Mouse (Mus musculus) bone marrow macrophage, adult 2 months (primary cell): ENCODE measurements around the gene Dnal4. TPM values are rescaled to one million over a fixed set of nuclear protein-coding genes. Genes with fewer than 3 reads are reported as not detected.

ENCODE experiments used
- H3K27ac ChIP-seq: 2 replicates; pipeline ENCODE4 v1.5.1; 2012; ENCODE audit warnings: low read depth, low read length; ENCODE audit not compliant: insufficient read depth
- H3K4me1 ChIP-seq: 2 replicates; pipeline ENCODE4 v1.6.1; 2012; ENCODE audit warnings: low read length; ENCODE audit not compliant: control insufficient read depth, insufficient read depth
- H3K4me3 ChIP-seq: 2 replicates; pipeline ENCODE4 v1.5.1; 2012; ENCODE audit warnings: mild to moderate bottlenecking, low read length, moderate library complexity; ENCODE audit not compliant: insufficient read depth
- CTCF ChIP-seq: IDR thresholded peaks from 2 replicates; pipeline ENCODE4 v1.5.1; 2012; ENCODE audit warnings: low read depth, mild to moderate bottlenecking, low read length, moderate library complexity
- POLR2A ChIP-seq: IDR thresholded peaks from 2 replicates; pipeline ENCODE4 v1.6.1; 2012; ENCODE audit warnings: mild to moderate bottlenecking, low read depth, low read length, borderline replicate concordance
- polyA plus RNA-seq: library from polyadenylated mRNA; stranded (reverse); fragments of >200 nt; gene quantifications from 2 replicates; pipeline ENCODE4 v1.2.4, GENCODE M21; 2012; ENCODE audit not compliant: missing spikeins, insufficient read depth, insufficient read length

The Dnal4 gene
- polyA plus RNA-seq, 1 experiment: 23.9 TPM

GRCm38 (mm10) chr15:79751772-79752171 lies 25.9 kb downstream of the Dnal4 start:
- no peak overlapping the region for H3K27ac ChIP-seq
- TF ChIP-seq CTCF (no peak), POLR2A (no peak)

GRCm38 (mm10) chr15:79750266-79750665 lies 27.4 kb downstream of the Dnal4 start:
- H3K4me1 ChIP-seq: no peaks in the 10 kb centered on the region
- H3K4me3 ChIP-seq: no peak overlapping the region
- H3K27ac ChIP-seq: no peak overlapping the region
- no peak for TF ChIP-seq CTCF
- TF ChIP-seq POLR2A: no peak

More at GRCm38 (mm10) chr15:79751772-79752171, 25.9 kb downstream of the Dnal4 start:
- no peak overlapping the region for H3K4me3 ChIP-seq
- H3K4me1 ChIP-seq: peaks cover 9% of the 10 kb centered on the region

- Histone ChIP-seq H3K4me3 (no peak overlapping the region), H3K27ac (no peak overlapping the region), H3K4me1 (no peaks in the 10 kb centered on the region)
- TF ChIP-seq POLR2A: no peak
- TF ChIP-seq CTCF: peak; percentile 5; the same call in 1 of the 2 replicates
Measured at GRCm38 (mm10) chr15:79749162-79749561, 28.5 kb downstream of the Dnal4 start.

GRCm38 (mm10) chr15:79747998-79748397 lies 29.7 kb downstream of the Dnal4 start:
- no peak overlapping the region for H3K27ac ChIP-seq
- no peak for TF ChIP-seq POLR2A
- no peak overlapping the region for H3K4me3 ChIP-seq
- peaks cover 3% of the 10 kb centered on the region for H3K4me1 ChIP-seq

- no peak for TF ChIP-seq POLR2A
- no peak for TF ChIP-seq CTCF
- H3K4me3 ChIP-seq: no peak overlapping the region
- peaks cover 9% of the 10 kb centered on the region for H3K4me1 ChIP-seq
- H3K27ac ChIP-seq: no peak overlapping the region
Measured at GRCm38 (mm10) chr15:79745883-79746282, 31.8 kb downstream of the Dnal4 start.

GRCm38 (mm10) chr15:79745312-79745711 lies 32.3 kb downstream of the Dnal4 start:
- no peak for TF ChIP-seq POLR2A
- no peak for TF ChIP-seq CTCF
- no peak overlapping the region for H3K4me3 ChIP-seq
- H3K27ac ChIP-seq: no peak overlapping the region
- peaks cover 13% of the 10 kb centered on the region for H3K4me1 ChIP-seq

- TF ChIP-seq POLR2A: no peak
- TF ChIP-seq CTCF: no peak
- Histone ChIP-seq H3K4me1 (peaks cover 13% of the 10 kb centered on the region), H3K4me3 (no peak overlapping the region), H3K27ac (no peak overlapping the region)
Measured at GRCm38 (mm10) chr15:79744742-79745141, 32.9 kb downstream of the Dnal4 start.

GRCm38 (mm10) chr15:79744001-79744400 lies 33.6 kb downstream of the Dnal4 start:
- Histone ChIP-seq H3K27ac (no peak overlapping the region), H3K4me1 (peaks cover 13% of the 10 kb centered on the region), H3K4me3 (no peak overlapping the region)
- TF ChIP-seq POLR2A (no peak), CTCF (no peak)

- Histone ChIP-seq H3K4me3 (peak overlapping the region; percentile 78), H3K4me1 (peaks cover 13% of the 10 kb centered on the region), H3K27ac (no peak overlapping the region)
- TF ChIP-seq CTCF (no peak), POLR2A (no peak)
Measured at GRCm38 (mm10) chr15:79742706-79743023, 35.0 kb downstream of the Dnal4 start.

GRCm38 (mm10) chr15:79741921-79742705 lies 35.5 kb downstream of the Dnal4 start, which contains the start of gene Sun2:
Gene Sun2 (minus strand): TSS chr15:79742536.
- TF ChIP-seq POLR2A (no peak), CTCF (no peak)
- Histone ChIP-seq H3K4me1 (peaks cover 13% of the 10 kb centered on the region), H3K27ac (peak within 1 kb of the TSS; percentile 78), H3K4me3 (peak within 1 kb of the TSS; percentile 78)

- TF ChIP-seq CTCF (no peak), POLR2A (no peak)
- Histone ChIP-seq H3K4me3 (peak overlapping the region; percentile 78), H3K4me1 (peaks cover 13% of the 10 kb centered on the region), H3K27ac (peak overlapping the region; percentile 78)
Measured at GRCm38 (mm10) chr15:79741173-79741858, 36.3 kb downstream of the Dnal4 start.
